Mouse (Mus musculus) cortical plate, adult 2 months (tissue): ENCODE measurements at regions not wholly inside any gene's neighbourhood (a gene's known extent, or its start where the extent isn't known, plus 50 kb on each side); places are given as distances from the start of the nearest gene placed in this dataset.

Source experiments
- H3K27ac ChIP-seq: fragments of 200-500 bp; 2 replicates; pipeline ENCODE4 v1.5.1; 2012; ENCODE audit warnings: low read length, control low read depth, inconsistent platforms; ENCODE audit not compliant: insufficient read depth
- H3K4me1 ChIP-seq: fragments of 200-500 bp; 2 replicates; pipeline ENCODE4 v1.6.1; 2011; ENCODE audit warnings: low read length; ENCODE audit not compliant: control insufficient read depth, insufficient read depth
- H3K4me3 ChIP-seq: fragments of 200-500 bp; 2 replicates; pipeline ENCODE4 v1.5.1; 2011; ENCODE audit warnings: mild to moderate bottlenecking, low read length, control low read depth; ENCODE audit not compliant: insufficient read depth
- CTCF ChIP-seq: fragments of 200-500 bp; IDR thresholded peaks from 2 replicates; pipeline ENCODE4 v1.5.1; 2011; ENCODE audit warnings: mild to moderate bottlenecking, control low read depth, low read length; ENCODE audit not compliant: insufficient read depth; ENCODE audit errors: extremely low read depth
- POLR2A ChIP-seq: fragments of 200-500 bp; IDR thresholded peaks from 2 replicates; pipeline ENCODE4 v1.6.1; 2011; ENCODE audit warnings: mild to moderate bottlenecking, low read length, control low read depth; ENCODE audit not compliant: insufficient read depth; ENCODE audit errors: extremely low read depth

GRCm38 (mm10) chr5:51757864-51758263, 190.3 kb upstream of the Ppargc1a start:
- H3K4me1 ChIP-seq: peaks cover 4% of the 10 kb centered on the region
- H3K27ac ChIP-seq: no peak overlapping the region
- TF ChIP-seq POLR2A (no peak), CTCF (no peak)
- H3K4me3 ChIP-seq: no peak overlapping the region

GRCm38 (mm10) chr5:51752024-51752423, 184.5 kb upstream of the Ppargc1a start:
- no peak overlapping the region for H3K4me3 ChIP-seq
- H3K4me1 ChIP-seq: no peaks in the 10 kb centered on the region
- TF ChIP-seq CTCF: no peak
- TF ChIP-seq POLR2A: no peak
- no peak overlapping the region for H3K27ac ChIP-seq

- no peak for TF ChIP-seq POLR2A
- no peak for TF ChIP-seq CTCF
- Histone ChIP-seq H3K4me1 (no peaks in the 10 kb centered on the region), H3K4me3 (no peak overlapping the region), H3K27ac (no peak overlapping the region)
These were observed 182.9 kb upstream of the Ppargc1a start for GRCm38 (mm10) chr5:51750456-51750855.

GRCm38 (mm10) chr5:51740893-51741292, 173.4 kb upstream of the Ppargc1a start:
- TF ChIP-seq POLR2A (no peak), CTCF (no peak)
- no peak overlapping the region for H3K27ac ChIP-seq
- no peak overlapping the region for H3K4me3 ChIP-seq
- H3K4me1 ChIP-seq: no peaks in the 10 kb centered on the region

GRCm38 (mm10) chr5:51730241-51730640, 162.7 kb upstream of the Ppargc1a start:
- Histone ChIP-seq H3K27ac (no peak overlapping the region), H3K4me1 (no peaks in the 10 kb centered on the region), H3K4me3 (no peak overlapping the region)
- TF ChIP-seq CTCF (no peak), POLR2A (no peak)

- no peak for TF ChIP-seq POLR2A
- no peak for TF ChIP-seq CTCF
- Histone ChIP-seq H3K4me3 (no peak overlapping the region), H3K4me1 (no peaks in the 10 kb centered on the region), H3K27ac (no peak overlapping the region)
These were observed 162.2 kb upstream of the Ppargc1a start for GRCm38 (mm10) chr5:51729771-51730170.

GRCm38 (mm10) chr5:51726762-51727161, 159.2 kb upstream of the Ppargc1a start:
- no peak overlapping the region for H3K27ac ChIP-seq
- H3K4me3 ChIP-seq: no peak overlapping the region
- TF ChIP-seq POLR2A (no peak), CTCF (no peak)
- no peaks in the 10 kb centered on the region for H3K4me1 ChIP-seq

- TF ChIP-seq POLR2A (no peak), CTCF (no peak)
- Histone ChIP-seq H3K27ac (no peak overlapping the region), H3K4me1 (no peaks in the 10 kb centered on the region), H3K4me3 (no peak overlapping the region)
These were observed 151.4 kb upstream of the Ppargc1a start for GRCm38 (mm10) chr5:51718911-51719310.

GRCm38 (mm10) chr5:51718451-51718850, 150.9 kb upstream of the Ppargc1a start:
- Histone ChIP-seq H3K4me3 (no peak overlapping the region), H3K4me1 (no peaks in the 10 kb centered on the region), H3K27ac (no peak overlapping the region)
- TF ChIP-seq CTCF (no peak), POLR2A (no peak)

GRCm38 (mm10) chr5:51711860-51712560, 144.5 kb upstream of the Ppargc1a start:
- H3K27ac ChIP-seq: no peak overlapping the region
- TF ChIP-seq CTCF (no peak), POLR2A (no peak)
- H3K4me3 ChIP-seq: no peak overlapping the region
- no peaks in the 10 kb centered on the region for H3K4me1 ChIP-seq

GRCm38 (mm10) chr5:51710664-51711063, 143.1 kb upstream of the Ppargc1a start:
- Histone ChIP-seq H3K4me3 (no peak overlapping the region), H3K27ac (no peak overlapping the region), H3K4me1 (no peaks in the 10 kb centered on the region)
- TF ChIP-seq POLR2A (no peak), CTCF (no peak)
